Mouse (Mus musculus) liver, embryonic 14.5 days (tissue): ENCODE measurements at regions not wholly inside any gene's neighbourhood (a gene's known extent, or its start where the extent isn't known, plus 50 kb on each side); places are given as distances from the start of the nearest gene placed in this dataset.

Experiments
- ATAC-seq: fragments of 200-750 bp; cut with Nextera tagmentation; 2 replicates; pipeline ENCODE4 v1.8.0; 2017; ENCODE audit warnings: moderate number of reproducible peaks, mild to moderate bottlenecking, moderate library complexity; ENCODE audit not compliant: insufficient read depth
- DNase-seq, 3 experiments: peaks; one replicate each; pipeline ENCODE4 v3.0.0-alpha.2; 2012 to 2013; ENCODE audit warnings: low read depth in 3 of 3, low spot score in 3 of 3
- H3K27ac ChIP-seq: fragments of 300-500 bp; sonication (generic); 2 replicates; pipeline ENCODE4 v1.5.1; 2014; ENCODE audit warnings: moderate library complexity, mild to moderate bottlenecking, control low read depth, inconsistent platforms
- H3K27me3 ChIP-seq: fragments of 300-500 bp; sonication (generic); 2 replicates; pipeline ENCODE4 v1.6.1; 2014; ENCODE audit warnings: mild to moderate bottlenecking, low read length, moderate library complexity; ENCODE audit not compliant: control insufficient read depth, insufficient read depth
- H3K36me3 ChIP-seq: fragments of 300-500 bp; sonication (generic); replicated peaks from 2 replicates; pipeline ENCODE4 v1.6.1; 2014; ENCODE audit warnings: low read depth; ENCODE audit not compliant: control insufficient read depth, insufficient read depth
- H3K4me1 ChIP-seq, 2 experiments: fragments of 200-500 bp in 1 of 2; fragments of 300-500 bp in 1 of 2; sonication (generic) in 1 of 2; replicated peaks; 2 replicates each; pipeline ENCODE4 v1.6.1; 2012 to 2014; ENCODE audit warnings: antibody characterized with exemption in 1 of 2, inconsistent platforms in 1 of 2, low read length in 1 of 2; ENCODE audit not compliant: control insufficient read depth in 2 of 2, insufficient read depth in 2 of 2
- H3K4me2 ChIP-seq: fragments of 300-500 bp; sonication (generic); 2 replicates; pipeline ENCODE4 v1.6.1; 2014; ENCODE audit warnings: low read depth, mild to moderate bottlenecking, control low read depth, moderate library complexity
- H3K4me3 ChIP-seq, 2 experiments: fragments of 200-500 bp in 1 of 2; fragments of 300-500 bp in 1 of 2; sonication (generic) in 1 of 2; 2 replicates each; pipeline ENCODE4 v1.5.1; 2012 to 2014; ENCODE audit warnings: low read depth in 2 of 2, low read length in 2 of 2, mild to moderate bottlenecking in 2 of 2, control low read depth in 1 of 2, inconsistent platforms in 1 of 2, moderate library complexity in 1 of 2; ENCODE audit not compliant: insufficient read depth in 1 of 2
- H3K9ac ChIP-seq: fragments of 300-500 bp; sonication (generic); replicated peaks from 2 replicates; pipeline ENCODE4 v1.6.1; 2014; ENCODE audit warnings: mild to moderate bottlenecking, control low read depth, moderate library complexity
- H3K9me3 ChIP-seq: fragments of 300-500 bp; sonication (generic); 2 replicates; pipeline ENCODE4 v1.6.1; 2016; ENCODE audit warnings: low read length, mixed read lengths; ENCODE audit not compliant: control insufficient read depth
- CTCF ChIP-seq: IDR thresholded peaks from 2 replicates; pipeline ENCODE4 v1.5.1; 2016; ENCODE audit warnings: antibody characterized with exemption, low read depth, control low read depth
- EP300 ChIP-seq: IDR thresholded peaks from 2 replicates; pipeline ENCODE4 v1.6.1; 2016; ENCODE audit warnings: antibody characterized with exemption, low read depth
- WGBS: fragments of 180-500 bp; shearing (Covaris S2); extraction: QIAGEN DNeasy Blood & Tissue Kit; methylation state at CpG from one replicate; pipeline ENCODE4 v1.1.7; 2014; ENCODE audit not compliant: insufficient replicate concordance; 5-methylcytosine and 5-hydroxymethylcytosine counted together

DNA sequence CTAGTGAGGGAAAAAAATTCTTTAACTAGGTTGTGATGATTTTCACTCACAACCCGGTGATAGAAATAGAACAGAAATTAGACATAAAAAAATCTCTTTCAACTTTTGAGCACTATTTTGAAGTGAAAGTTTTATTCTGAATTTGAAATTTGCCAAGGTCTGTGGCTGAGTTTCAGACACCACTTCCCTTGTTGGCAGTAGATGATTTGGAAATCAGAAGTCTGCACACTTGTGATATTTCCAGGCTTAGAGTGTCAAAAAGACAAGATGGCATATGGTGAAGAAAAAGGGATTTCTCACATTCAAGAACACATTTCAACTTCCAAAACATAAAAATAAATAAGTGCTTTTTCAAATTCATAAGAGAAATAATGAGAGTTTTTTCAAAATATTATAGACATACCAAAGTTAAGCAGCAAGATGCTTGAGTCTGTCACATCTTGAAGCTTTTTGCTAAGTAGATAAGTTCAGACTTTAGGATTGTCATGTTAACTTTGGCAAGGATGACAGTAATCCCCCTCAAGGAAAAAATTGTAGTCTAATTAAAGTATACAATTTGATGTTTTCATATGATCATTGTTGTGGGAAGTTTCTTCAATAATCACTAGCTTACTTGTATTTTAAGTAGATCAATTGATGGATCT lies 446.6 kb upstream of the Manea start:
- no peak for DNase-seq
- Histone ChIP-seq H3K4me1 (no peaks in the 10 kb centered on the region), H3K9ac (no peak overlapping the region), H3K9me3 (no peaks in the 10 kb centered on the region), H3K27me3 (no peaks in the 10 kb centered on the region), H3K4me3 (no peak overlapping the region), H3K36me3 (no peaks in the 10 kb centered on the region), H3K4me2 (no peak overlapping the region), H3K27ac (no peak overlapping the region)
- no peak for ATAC-seq
- WGBS: 72% methylated on average over 1 of the region's 1 CpGs
- TF ChIP-seq CTCF (no peak), EP300 (no peak)

DNA sequence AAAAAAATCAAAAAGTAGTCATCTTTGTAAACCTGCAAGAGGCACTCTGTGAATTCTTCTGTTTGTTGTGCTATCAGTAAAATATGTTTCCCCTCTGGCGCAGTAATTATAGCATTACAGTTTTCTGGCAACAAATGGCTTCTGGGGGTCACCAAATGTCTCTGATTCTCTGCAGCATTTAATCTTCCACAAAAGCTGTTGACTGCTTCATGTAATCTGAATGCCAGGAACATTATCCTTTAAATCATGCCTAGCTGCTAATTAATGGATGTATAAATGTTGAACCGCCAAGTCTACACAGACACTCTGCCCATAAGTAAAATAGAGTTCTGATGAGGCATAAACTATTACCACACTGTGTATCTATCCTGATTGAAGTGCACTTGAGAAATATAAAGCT lies 421.2 kb upstream of the Manea start:
- H3K9ac ChIP-seq: no peak overlapping the region
- H3K4me3 ChIP-seq: no peak overlapping the region
- no peaks in the 10 kb centered on the region for H3K36me3 ChIP-seq
- TF ChIP-seq EP300 (no peak), CTCF (no peak)
- DNase-seq (no peak), ATAC-seq (no peak)
- no peak overlapping the region for H3K27ac ChIP-seq
- 59% methylated on average over 2 of the region's 2 CpGs for WGBS
- H3K4me1 ChIP-seq: no peaks in the 10 kb centered on the region
- no peaks in the 10 kb centered on the region for H3K27me3 ChIP-seq
- no peak overlapping the region for H3K4me2 ChIP-seq
- no peaks in the 10 kb centered on the region for H3K9me3 ChIP-seq

DNA sequence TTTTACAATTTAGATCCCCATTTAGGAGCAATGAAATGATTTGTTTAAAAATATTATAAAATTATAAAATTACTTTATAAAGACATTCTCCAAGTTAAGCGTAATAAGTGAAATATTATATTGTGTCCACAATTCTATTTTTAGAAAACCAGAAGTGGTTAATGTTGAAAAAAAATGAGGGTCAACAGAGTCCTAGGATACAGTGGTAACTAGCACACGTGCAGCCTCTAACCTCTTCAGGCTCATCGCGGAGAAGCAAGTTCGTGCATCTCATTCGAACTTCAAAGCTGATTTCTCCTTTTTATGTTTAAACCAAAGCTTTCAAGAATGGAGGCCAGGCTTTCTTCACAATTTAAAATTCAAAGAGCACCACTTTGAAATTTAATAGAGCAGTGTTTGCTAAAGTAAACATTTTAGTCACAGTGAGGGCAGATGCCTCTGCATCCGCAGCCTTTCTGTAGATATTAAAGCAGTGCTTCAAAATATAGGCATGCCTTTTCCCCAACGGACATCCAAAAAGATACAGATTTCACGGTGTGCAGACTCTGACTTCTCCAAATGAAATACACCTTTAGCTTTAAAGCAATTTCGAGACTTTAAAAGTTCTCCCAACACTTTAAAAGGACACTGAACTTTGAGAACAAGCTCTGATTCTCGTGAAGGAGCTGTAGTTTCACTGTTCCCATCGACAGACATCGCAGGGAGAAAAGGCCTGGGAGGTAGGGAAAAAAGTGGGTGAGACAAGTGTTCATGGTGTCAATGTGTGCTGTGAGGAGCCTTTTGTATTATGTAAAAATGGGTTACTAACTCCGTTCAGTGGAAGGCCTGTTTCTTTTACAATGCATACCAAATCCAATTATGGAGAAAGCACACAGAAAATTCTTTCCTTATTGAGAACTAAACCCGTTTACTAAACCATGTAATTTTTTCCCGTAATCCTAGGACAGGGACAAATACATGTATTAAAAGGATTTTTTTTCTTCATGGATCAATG lies 419.8 kb upstream of the Manea start:
- Histone ChIP-seq H3K9ac (no peak overlapping the region), H3K27ac (no peak overlapping the region), H3K4me1 (no peaks in the 10 kb centered on the region), H3K27me3 (no peaks in the 10 kb centered on the region), H3K4me2 (no peak overlapping the region), H3K9me3 (no peaks in the 10 kb centered on the region), H3K36me3 (no peaks in the 10 kb centered on the region), H3K4me3 (no peak overlapping the region)
- DNase-seq (no peak), ATAC-seq (no peak)
- TF ChIP-seq CTCF (no peak), EP300 (no peak)
- WGBS: 53% methylated on average over 16 of the region's 16 CpGs

- H3K9ac ChIP-seq: no peak overlapping the region
- no peaks in the 10 kb centered on the region for H3K9me3 ChIP-seq
- H3K4me3 ChIP-seq: no peak overlapping the region
- H3K27me3 ChIP-seq: no peaks in the 10 kb centered on the region
- no peak overlapping the region for H3K4me2 ChIP-seq
- DNase-seq (no peak), ATAC-seq (no peak)
- WGBS: 45% methylated on average over 3 of the region's 3 CpGs
- no peak for TF ChIP-seq CTCF
- no peak for TF ChIP-seq EP300
- H3K27ac ChIP-seq: no peak overlapping the region
- no peaks in the 10 kb centered on the region for H3K4me1 ChIP-seq
- H3K36me3 ChIP-seq: no peaks in the 10 kb centered on the region
Observed at GRCm38 (mm10) chr4:26740815-26741214, 394.1 kb upstream of the Manea start.

GRCm38 (mm10) chr4:26736381-26736780 lies 389.7 kb upstream of the Manea start:
- H3K4me1 ChIP-seq: no peaks in the 10 kb centered on the region
- no peak overlapping the region for H3K27ac ChIP-seq
- TF ChIP-seq EP300 (no peak), CTCF (no peak)
- H3K27me3 ChIP-seq: no peaks in the 10 kb centered on the region
- no peak overlapping the region for H3K4me3 ChIP-seq
- H3K9me3 ChIP-seq: no peaks in the 10 kb centered on the region
- H3K9ac ChIP-seq: no peak overlapping the region
- 68% methylated on average over 3 of the region's 3 CpGs for WGBS
- no peak for ATAC-seq
- no peak for DNase-seq
- no peaks in the 10 kb centered on the region for H3K36me3 ChIP-seq
- no peak overlapping the region for H3K4me2 ChIP-seq
